Mouse (Mus musculus): ENCODE data around the gene Lrrc4c. TPM values are rescaled to one million over a fixed set of nuclear protein-coding genes. Genes with fewer than 3 reads are reported as not detected.

The Lrrc4c gene
- polyA plus RNA-seq, 1 experiment from 2014 or later = 0.19 TPM

GRCm38 (mm10) chr2:97413066-97413465 is 1095.1 kb downstream of the Lrrc4c start:
- Histone ChIP-seq H3K4me1 (ENCODE audit: control insufficient read depth, insufficient read depth, low read length) (no peaks in the 10 kb centered on the region), H3K27me3 (ENCODE audit: control insufficient read depth, insufficient read depth, low read length) (no peaks in the 10 kb centered on the region), H3K36me3 (ENCODE audit: control insufficient read depth, insufficient read depth, low read length) (no peaks in the 10 kb centered on the region), H3K9ac (ENCODE audit: low read depth, low read length) (no peak overlapping the region), H3K4me2 (no peak overlapping the region), H3K9me3 (replicated peaks; ENCODE audit: control insufficient read depth, low read length) (no peaks in the 10 kb centered on the region), H3K4me3 (ENCODE audit: low read depth, low read length) (no peak overlapping the region), H3K27ac (ENCODE audit: low read depth, low read length) (no peak overlapping the region)
- no peak for ATAC-seq (replicated peaks; ENCODE audit: insufficient number of reproducible peaks, low FRiP score, low TSS enrichment)
- WGBS (ENCODE audit: insufficient replicate concordance) = 63% methylated on average over 1 of the region's 1 CpGs

DNA sequence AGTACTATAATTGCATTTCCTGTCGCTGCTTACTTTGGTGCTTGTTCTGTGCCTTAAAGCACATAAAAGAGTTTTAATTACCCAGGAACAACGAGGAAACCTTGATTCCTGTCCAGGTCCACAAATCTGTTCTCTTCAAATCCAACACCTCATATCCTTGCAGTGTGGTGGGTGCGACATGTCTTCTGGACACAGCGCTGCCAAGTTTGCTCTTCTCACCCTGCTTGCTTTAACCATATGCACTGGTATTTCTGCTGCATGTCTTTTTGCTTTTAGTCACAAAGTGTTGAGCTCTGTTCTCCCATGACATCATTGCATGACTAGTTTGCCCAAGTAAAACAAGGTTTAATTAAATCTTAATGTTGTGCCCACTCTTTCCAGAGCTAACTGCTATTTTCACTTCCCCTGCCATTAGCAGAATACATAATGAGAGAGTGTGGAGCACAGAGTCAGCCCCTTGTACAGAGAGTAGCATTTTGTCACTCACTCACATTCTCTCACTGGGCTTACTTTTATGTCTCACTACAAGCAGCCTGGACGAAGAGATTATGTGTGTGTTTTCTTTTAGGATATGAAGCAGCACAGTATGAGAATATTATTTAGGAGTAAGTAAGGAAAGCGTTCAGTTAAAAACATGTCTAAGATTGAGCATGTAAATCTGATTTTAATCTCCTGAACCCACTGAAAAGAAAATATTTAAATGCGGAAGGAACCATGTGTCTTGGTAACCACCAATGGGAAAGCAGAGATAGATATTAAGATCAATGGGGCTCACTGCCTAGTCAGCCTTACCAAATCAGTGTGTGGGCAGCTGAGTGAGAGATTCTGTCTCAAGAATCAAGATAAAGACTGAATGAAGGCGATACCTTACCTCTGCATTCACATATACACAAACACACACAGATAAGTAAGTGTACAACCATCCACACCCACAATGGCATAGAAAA is 1096.7 kb downstream of the Lrrc4c start:
- Histone ChIP-seq H3K9me3 (replicated peaks; ENCODE audit: control insufficient read depth, low read length) (no peaks in the 10 kb centered on the region), H3K9ac (ENCODE audit: low read depth, low read length) (no peak overlapping the region), H3K4me2 (no peak overlapping the region), H3K27ac (ENCODE audit: low read depth, low read length) (no peak overlapping the region), H3K27me3 (ENCODE audit: control insufficient read depth, insufficient read depth, low read length) (no peaks in the 10 kb centered on the region), H3K4me1 (ENCODE audit: control insufficient read depth, insufficient read depth, low read length) (no peaks in the 10 kb centered on the region), H3K4me3 (ENCODE audit: low read depth, low read length) (no peak overlapping the region), H3K36me3 (ENCODE audit: control insufficient read depth, insufficient read depth, low read length) (no peaks in the 10 kb centered on the region)
- no peak for ATAC-seq (replicated peaks; ENCODE audit: insufficient number of reproducible peaks, low FRiP score, low TSS enrichment)
- WGBS (ENCODE audit: insufficient replicate concordance) = 77% methylated on average over 8 of the region's 8 CpGs

DNA sequence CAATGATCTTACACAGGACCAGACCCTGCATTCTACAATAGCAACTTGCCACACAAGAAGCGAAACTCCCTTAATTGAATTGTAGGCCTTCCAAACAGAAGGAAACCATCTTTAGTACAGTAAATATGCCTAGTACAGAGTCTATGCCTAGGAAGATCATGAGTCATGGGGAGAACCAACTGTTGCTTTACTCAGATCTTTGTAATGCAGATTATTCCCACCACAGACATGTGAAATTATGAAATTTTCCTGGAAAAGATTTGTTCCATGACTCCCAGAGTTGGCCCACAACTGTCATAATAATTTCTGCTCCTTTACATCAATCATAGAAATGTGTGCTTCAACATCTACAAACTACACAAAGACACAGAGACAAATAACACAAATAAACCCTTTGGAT is 1116.2 kb downstream of the Lrrc4c start:
- H3K9ac ChIP-seq (ENCODE audit: low read depth, low read length) = no peak overlapping the region
- no peak overlapping the region for H3K4me2 ChIP-seq
- 85% methylated on average over 1 of the region's 1 CpGs for WGBS (ENCODE audit: insufficient replicate concordance)

DNA sequence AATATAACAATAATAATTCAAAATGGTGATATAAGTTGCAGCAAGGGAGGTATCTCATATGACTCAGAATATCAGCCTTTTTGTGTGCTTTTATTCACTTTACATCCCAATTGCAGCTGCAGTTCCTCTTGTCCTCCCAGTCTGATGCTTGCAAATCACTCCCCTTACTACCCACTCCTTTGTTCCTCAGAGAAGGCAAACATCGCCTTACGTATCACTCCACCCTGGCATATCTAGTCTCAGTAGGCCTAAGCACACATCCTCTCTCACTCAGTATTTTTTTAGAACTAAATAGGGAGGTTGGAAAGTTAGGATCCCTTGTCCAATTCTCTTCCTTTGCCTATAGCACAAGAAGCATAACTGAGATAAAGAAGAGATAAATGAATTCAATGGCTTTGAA is 1117.6 kb downstream of the Lrrc4c start:
- 69% methylated on average over 2 of the region's 2 CpGs for WGBS (ENCODE audit: insufficient replicate concordance)
- Histone ChIP-seq H3K4me1 (ENCODE audit: control insufficient read depth, insufficient read depth, low read length) (no peaks in the 10 kb centered on the region), H3K9me3 (replicated peaks; ENCODE audit: control insufficient read depth, low read length) (no peaks in the 10 kb centered on the region), H3K36me3 (ENCODE audit: control insufficient read depth, insufficient read depth, low read length) (no peaks in the 10 kb centered on the region), H3K4me2 (no peak overlapping the region), H3K4me3 (ENCODE audit: low read depth, low read length) (no peak overlapping the region), H3K27me3 (ENCODE audit: control insufficient read depth, insufficient read depth, low read length) (no peaks in the 10 kb centered on the region), H3K27ac (ENCODE audit: low read depth, low read length) (no peak overlapping the region), H3K9ac (ENCODE audit: low read depth, low read length) (no peak overlapping the region)
- ATAC-seq (replicated peaks; ENCODE audit: insufficient number of reproducible peaks, low FRiP score, low TSS enrichment) = no peak

More for the DNA sequence above, 1116.2 kb downstream of the Lrrc4c start:
- no peak for ATAC-seq (replicated peaks; ENCODE audit: insufficient number of reproducible peaks, low FRiP score, low TSS enrichment)
- Histone ChIP-seq H3K27me3 (ENCODE audit: control insufficient read depth, insufficient read depth, low read length) (no peaks in the 10 kb centered on the region), H3K4me3 (ENCODE audit: low read depth, low read length) (no peak overlapping the region), H3K4me1 (ENCODE audit: control insufficient read depth, insufficient read depth, low read length) (no peaks in the 10 kb centered on the region), H3K9me3 (replicated peaks; ENCODE audit: control insufficient read depth, low read length) (no peaks in the 10 kb centered on the region), H3K27ac (ENCODE audit: low read depth, low read length) (no peak overlapping the region), H3K36me3 (ENCODE audit: control insufficient read depth, insufficient read depth, low read length) (no peaks in the 10 kb centered on the region)

DNA sequence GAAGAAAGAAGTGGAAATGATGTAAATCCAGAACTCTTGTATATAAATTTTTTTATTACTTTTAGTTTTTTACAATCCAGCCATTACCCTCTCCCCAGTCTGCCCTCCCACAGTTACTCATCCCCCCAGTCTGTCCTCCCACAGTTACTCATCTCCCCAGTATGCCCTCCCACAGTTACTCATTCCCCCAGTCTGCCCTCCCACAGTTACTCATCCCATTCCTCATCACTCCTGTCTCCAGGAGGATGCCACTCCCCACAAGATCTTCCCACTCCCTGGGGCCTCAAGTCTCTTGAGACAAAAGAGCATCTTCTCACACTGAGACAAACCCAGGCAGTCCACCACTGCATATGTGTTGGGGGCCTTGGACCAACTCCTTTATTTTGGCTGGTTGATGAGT is 1119.8 kb downstream of the Lrrc4c start:
- H3K4me1 ChIP-seq (ENCODE audit: control insufficient read depth, insufficient read depth, low read length) = no peaks in the 10 kb centered on the region
- no peaks in the 10 kb centered on the region for H3K9me3 ChIP-seq (replicated peaks; ENCODE audit: control insufficient read depth, low read length)
- H3K4me2 ChIP-seq = no peak overlapping the region
- H3K36me3 ChIP-seq (ENCODE audit: control insufficient read depth, insufficient read depth, low read length) = no peaks in the 10 kb centered on the region
- no peak overlapping the region for H3K9ac ChIP-seq (ENCODE audit: low read depth, low read length)
- no peak overlapping the region for H3K4me3 ChIP-seq (ENCODE audit: low read depth, low read length)
- H3K27me3 ChIP-seq (ENCODE audit: control insufficient read depth, insufficient read depth, low read length) = no peaks in the 10 kb centered on the region
- no peak for ATAC-seq (replicated peaks; ENCODE audit: insufficient number of reproducible peaks, low FRiP score, low TSS enrichment)
- H3K27ac ChIP-seq (ENCODE audit: low read depth, low read length) = no peak overlapping the region

DNA sequence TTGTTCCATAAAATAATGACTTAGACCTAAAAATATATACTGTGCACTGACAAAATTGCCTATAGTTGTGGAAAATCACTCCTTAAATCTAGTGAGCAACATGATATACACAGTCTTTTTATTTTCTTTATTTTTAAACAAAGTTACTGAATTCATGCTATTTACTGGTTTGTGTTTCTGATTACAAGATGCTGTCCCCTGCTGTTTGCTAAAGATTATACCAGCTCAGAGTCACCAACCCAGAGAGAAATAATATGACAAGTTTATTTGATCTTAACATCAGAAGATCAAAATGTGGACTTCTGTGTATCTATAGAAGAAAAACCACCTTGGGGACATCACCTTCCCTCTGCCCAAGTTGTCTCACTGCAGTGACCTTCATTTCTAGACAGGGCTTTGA is 1145.6 kb downstream of the Lrrc4c start:
- Histone ChIP-seq H3K4me2 (no peak overlapping the region), H3K9ac (ENCODE audit: low read depth, low read length) (no peak overlapping the region), H3K4me1 (ENCODE audit: control insufficient read depth, insufficient read depth, low read length) (no peaks in the 10 kb centered on the region), H3K9me3 (replicated peaks; ENCODE audit: control insufficient read depth, low read length) (no peaks in the 10 kb centered on the region), H3K27ac (ENCODE audit: low read depth, low read length) (no peak overlapping the region), H3K27me3 (ENCODE audit: control insufficient read depth, insufficient read depth, low read length) (peaks cover 4% of the 10 kb centered on the region), H3K4me3 (ENCODE audit: low read depth, low read length) (no peak overlapping the region), H3K36me3 (ENCODE audit: control insufficient read depth, insufficient read depth, low read length) (no peaks in the 10 kb centered on the region)
- ATAC-seq (replicated peaks; ENCODE audit: insufficient number of reproducible peaks, low FRiP score, low TSS enrichment) = no peak

GRCm38 (mm10) chr2:97466243-97466793 is 1148.3 kb downstream of the Lrrc4c start:
- ATAC-seq (replicated peaks; ENCODE audit: insufficient number of reproducible peaks, low FRiP score, low TSS enrichment) = peak; percentile 72
- Histone ChIP-seq H3K4me2 (peak overlapping the region; percentile 93), H3K4me1 (ENCODE audit: control insufficient read depth, insufficient read depth, low read length) (no peaks in the 10 kb centered on the region), H3K9ac (ENCODE audit: low read depth, low read length) (no peak overlapping the region; the same call in 1 of the 2 replicates), H3K36me3 (ENCODE audit: control insufficient read depth, insufficient read depth, low read length) (no peaks in the 10 kb centered on the region), H3K4me3 (ENCODE audit: low read depth, low read length) (peak overlapping the region; percentile 44), H3K27ac (ENCODE audit: low read depth, low read length) (no peak overlapping the region), H3K27me3 (ENCODE audit: control insufficient read depth, insufficient read depth, low read length) (peaks cover 11% of the 10 kb centered on the region), H3K9me3 (replicated peaks; ENCODE audit: control insufficient read depth, low read length) (no peaks in the 10 kb centered on the region)
- WGBS (ENCODE audit: insufficient replicate concordance) = under 1% methylated on average over 25 of the region's 25 CpGs

DNA sequence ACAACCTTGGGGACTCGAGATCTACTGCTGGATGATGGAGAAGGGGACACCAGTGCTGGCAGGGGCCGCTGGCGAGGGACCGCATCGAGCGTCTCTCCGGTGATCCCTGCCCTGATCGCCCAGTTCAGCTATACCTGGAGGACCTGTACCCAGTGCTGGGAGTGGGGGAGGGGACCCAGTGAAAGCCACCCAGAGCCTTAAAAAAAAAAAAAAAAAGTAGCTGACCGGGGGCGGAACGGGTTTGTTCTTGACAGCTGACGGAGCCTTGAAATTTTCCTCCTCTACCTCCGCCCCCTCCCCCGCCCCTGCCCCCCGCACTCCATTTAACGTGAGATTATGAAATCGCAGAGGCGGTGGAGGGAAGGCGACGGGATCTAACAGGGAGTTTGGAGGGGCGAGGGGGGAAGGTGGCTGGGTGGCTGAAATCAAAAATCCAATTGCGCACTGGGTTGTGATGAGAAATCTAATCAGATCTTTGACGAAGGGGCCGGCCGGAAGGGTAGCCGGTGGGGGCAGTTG is 1149.1 kb downstream of the Lrrc4c start:
- Histone ChIP-seq H3K4me3 (ENCODE audit: low read depth, low read length) (peak overlapping the region; percentile 44), H3K9me3 (replicated peaks; ENCODE audit: control insufficient read depth, low read length) (no peaks in the 10 kb centered on the region), H3K27ac (ENCODE audit: low read depth, low read length) (no peak overlapping the region), H3K9ac (ENCODE audit: low read depth, low read length) (peak overlapping the region; percentile 34), H3K4me1 (ENCODE audit: control insufficient read depth, insufficient read depth, low read length) (no peaks in the 10 kb centered on the region), H3K27me3 (ENCODE audit: control insufficient read depth, insufficient read depth, low read length) (peaks cover 11% of the 10 kb centered on the region), H3K4me2 (peak overlapping the region; percentile 93), H3K36me3 (ENCODE audit: control insufficient read depth, insufficient read depth, low read length) (no peaks in the 10 kb centered on the region)
- WGBS (ENCODE audit: insufficient replicate concordance) = under 1% methylated on average over 26 of the region's 26 CpGs
- ATAC-seq (replicated peaks; ENCODE audit: insufficient number of reproducible peaks, low FRiP score, low TSS enrichment) = peak; percentile 53; the same call in 1 of the 2 replicates

All from heart, embryonic 11.5 days (tissue).